Mouse (Mus musculus) kidney, adult 9 months (tissue): ENCODE results near the gene Blm.
A peak's percentile ranks its signal among the peaks of the same experiment; 100 is the strongest.
"Not testable (repeated sequence)": the region's sequence is repeated elsewhere in the genome, so short reads cannot be mapped to it uniquely, and the experiment has no call there.

Experiments
- DNase-seq: peaks from one replicate; pipeline ENCODE4 v3.0.0; 2022

Blm gene

GRCm38 (mm10) chr7:80530646-80531045 is 4.3 kb downstream of the Blm start:
- no peak for DNase-seq

GRCm38 (mm10) chr7:80526698-80527097 is 8.2 kb downstream of the Blm start:
- no peak for DNase-seq

GRCm38 (mm10) chr7:80512408-80513085 is 22.4 kb downstream of the Blm start:
- no peak for DNase-seq

- not testable (repeated sequence) for DNase-seq
These were observed 27.2 kb downstream of the Blm start for GRCm38 (mm10) chr7:80507697-80508096.

GRCm38 (mm10) chr7:80506007-80506406 is 28.9 kb downstream of the Blm start:
- DNase-seq = peak; percentile 2

GRCm38 (mm10) chr7:80504920-80505319 is 30.0 kb downstream of the Blm start:
- DNase-seq = no peak

- DNase-seq = no peak
These were observed 33.9 kb downstream of the Blm start for GRCm38 (mm10) chr7:80501006-80501405.

- no peak for DNase-seq
These were observed 34.8 kb downstream of the Blm start for GRCm38 (mm10) chr7:80500099-80500498.

GRCm38 (mm10) chr7:80499190-80499962 is 35.5 kb downstream of the Blm start:
- no peak for DNase-seq

GRCm38 (mm10) chr7:80496656-80497055 is 38.3 kb downstream of the Blm start:
- no peak for DNase-seq

- DNase-seq = no peak
These were observed 39.7 kb downstream of the Blm start for GRCm38 (mm10) chr7:80495210-80495609.

- no peak for DNase-seq
These were observed 42.9 kb downstream of the Blm start for GRCm38 (mm10) chr7:80491995-80492394.

GRCm38 (mm10) chr7:80491086-80491485 is 43.8 kb downstream of the Blm start:
- DNase-seq = no peak

GRCm38 (mm10) chr7:80490351-80490750 is 44.6 kb downstream of the Blm start:
- DNase-seq = no peak

- DNase-seq = no peak
These were observed 45.5 kb downstream of the Blm start for GRCm38 (mm10) chr7:80489445-80489844.

- no peak for DNase-seq
These were observed 47.7 kb downstream of the Blm start for GRCm38 (mm10) chr7:80487239-80487638.

GRCm38 (mm10) chr7:80480097-80480496 is 54.8 kb downstream of the Blm start:
- no peak for DNase-seq

- no peak for DNase-seq
These were observed 61.1 kb downstream of the Blm start for GRCm38 (mm10) chr7:80473837-80474236.

GRCm38 (mm10) chr7:80468851-80469250 is 66.1 kb downstream of the Blm start:
- no peak for DNase-seq

- DNase-seq = no peak
These were observed 67.6 kb downstream of the Blm start for GRCm38 (mm10) chr7:80467334-80467733.

GRCm38 (mm10) chr7:80464831-80465230 is 70.1 kb downstream of the Blm start:
- no peak for DNase-seq

GRCm38 (mm10) chr7:80461891-80462290 is 73.0 kb downstream of the Blm start:
- no peak for DNase-seq

GRCm38 (mm10) chr7:80460892-80461291 is 74.0 kb downstream of the Blm start:
- DNase-seq = no peak

- peak; percentile 66 for DNase-seq
These were observed 74.7 kb downstream of the Blm start for GRCm38 (mm10) chr7:80460199-80460598.
